Mouse (Mus musculus) lung, embryonic 14.5 days (tissue): Measurements from ENCODE around the gene Prelid1. TPM values are rescaled to one million over a fixed set of nuclear protein-coding genes. Genes with fewer than 3 reads are reported as not detected.

Experiments
- ATAC-seq: fragments of 200-750 bp; cut with Nextera tagmentation; 2 replicates; pipeline ENCODE4 v1.8.0; 2017; ENCODE audit warnings: mild to moderate bottlenecking, moderate TSS enrichment, moderate library complexity; ENCODE audit not compliant: insufficient read depth
- DNase-seq: peaks from one replicate; pipeline ENCODE4 v3.0.0-alpha.2; 2015
- H3K27ac ChIP-seq: fragments of 300-500 bp; sonication (generic); 2 replicates; pipeline ENCODE4 v1.5.1; 2014; ENCODE audit warnings: low read depth, mild to moderate bottlenecking, moderate library complexity
- H3K27me3 ChIP-seq: fragments of 300-500 bp; sonication (generic); 2 replicates; pipeline ENCODE4 v1.6.1; 2014; ENCODE audit warnings: low read length, control low read depth; ENCODE audit not compliant: insufficient read depth
- H3K36me3 ChIP-seq: fragments of 300-500 bp; sonication (generic); 2 replicates; pipeline ENCODE4 v1.6.1; 2014; ENCODE audit warnings: control low read depth; ENCODE audit not compliant: insufficient read depth
- H3K4me1 ChIP-seq: fragments of 300-500 bp; sonication (generic); 2 replicates; pipeline ENCODE4 v1.6.1; 2014; ENCODE audit warnings: antibody characterized with exemption, control low read depth; ENCODE audit not compliant: insufficient read depth
- H3K4me2 ChIP-seq: fragments of 300-500 bp; sonication (generic); 2 replicates; pipeline ENCODE4 v1.6.1; 2014; ENCODE audit warnings: mild to moderate bottlenecking
- H3K4me3 ChIP-seq: fragments of 300-500 bp; sonication (generic); 2 replicates; pipeline ENCODE4 v1.5.1; 2014; ENCODE audit warnings: low read depth, low read length
- H3K9ac ChIP-seq: fragments of 300-500 bp; sonication (generic); 2 replicates; pipeline ENCODE4 v1.6.1; 2014
- H3K9me3 ChIP-seq: fragments of 300-500 bp; sonication (generic); 2 replicates; pipeline ENCODE4 v1.6.1; 2016; ENCODE audit warnings: low read depth, low read length, control low read depth
- CTCF ChIP-seq: IDR thresholded peaks from 2 replicates; pipeline ENCODE4 v1.5.1; 2016; ENCODE audit warnings: antibody characterized with exemption, low read depth
- WGBS: fragments of 180-500 bp; shearing (Covaris S2); extraction: QIAGEN DNeasy Blood & Tissue Kit; methylation state at CpG from one replicate; pipeline ENCODE4 v1.1.7; 2014; 5-methylcytosine and 5-hydroxymethylcytosine counted together
- polyA plus RNA-seq: library from polyadenylated mRNA; unstranded; fragments of >200 nt; fragmentation: Nextera tagmentation; extraction: Ambion mirVana; gene quantifications from 2 replicates; pipeline ENCODE4 v1.2.1, GENCODE M21; 2014

Prelid1 gene
- polyA plus RNA-seq, 1 experiment from 2014 or later = 576 TPM

GRCm38 (mm10) chr13:55332331-55332730 is 12.0 kb downstream of the Prelid1 start:
- peaks cover 8% of the 10 kb centered on the region for H3K4me1 ChIP-seq
- H3K36me3 ChIP-seq = peaks cover 2% of the 10 kb centered on the region; the same call in 1 of the 2 replicates
- no peak overlapping the region for H3K4me3 ChIP-seq
- TF ChIP-seq CTCF = no peak
- no peak overlapping the region for H3K4me2 ChIP-seq
- no peak overlapping the region for H3K9ac ChIP-seq
- no peaks in the 10 kb centered on the region for H3K9me3 ChIP-seq
- H3K27ac ChIP-seq = no peak overlapping the region
- ATAC-seq (no peak), DNase-seq (no peak)
- 83% methylated on average over 3 of the region's 3 CpGs for WGBS
- H3K27me3 ChIP-seq = no peaks in the 10 kb centered on the region

- no peak overlapping the region for H3K27ac ChIP-seq
Measured at GRCm38 (mm10) chr13:55335701-55336100, 15.4 kb downstream of the Prelid1 start.

DNA sequence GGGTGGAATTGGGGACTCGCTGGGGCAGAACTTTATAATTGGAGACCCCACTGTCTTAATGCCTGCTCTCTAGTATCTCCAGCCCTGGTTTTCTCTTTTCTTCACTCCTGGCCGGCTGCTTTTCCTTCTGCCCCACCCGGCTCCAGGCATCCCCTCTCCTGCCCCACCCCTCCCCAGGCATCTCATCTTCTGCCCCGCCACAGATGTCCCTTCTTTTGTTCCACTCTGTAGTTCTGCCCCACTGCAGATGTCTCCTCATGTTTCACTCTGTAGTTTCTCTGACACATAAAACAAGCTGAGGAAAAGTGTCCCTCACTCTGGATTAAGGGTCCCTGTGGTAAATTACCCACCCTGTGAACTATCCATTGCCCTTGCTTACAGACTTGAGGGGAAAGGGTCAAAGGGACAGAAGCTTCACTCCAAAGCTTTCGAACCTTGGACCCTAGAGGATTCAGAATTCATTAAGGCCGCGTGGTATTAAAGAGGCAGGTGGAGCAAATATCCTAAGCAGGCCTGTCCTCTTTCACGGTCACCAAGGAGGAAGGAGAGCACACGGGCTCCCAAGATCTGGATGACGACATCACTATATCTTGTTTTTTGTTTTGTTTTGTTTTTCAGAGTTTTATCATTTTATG is 17.2 kb downstream of the Prelid1 start:
- no peak for ATAC-seq
- Histone ChIP-seq H3K36me3 (no peaks in the 10 kb centered on the region), H3K9ac (no peak overlapping the region), H3K27ac (no peak overlapping the region), H3K9me3 (no peaks in the 10 kb centered on the region), H3K27me3 (no peaks in the 10 kb centered on the region), H3K4me3 (no peak overlapping the region), H3K4me1 (no peaks in the 10 kb centered on the region), H3K4me2 (no peak overlapping the region)
- no peak for DNase-seq
- 80% methylated on average over 10 of the region's 10 CpGs for WGBS
- TF ChIP-seq CTCF = no peak

More at GRCm38 (mm10) chr13:55335701-55336100, 15.4 kb downstream of the Prelid1 start:
- Histone ChIP-seq H3K9me3 (no peaks in the 10 kb centered on the region), H3K36me3 (no peaks in the 10 kb centered on the region), H3K4me3 (no peak overlapping the region), H3K9ac (no peak overlapping the region), H3K4me2 (no peak overlapping the region), H3K4me1 (peaks cover 5% of the 10 kb centered on the region), H3K27me3 (no peaks in the 10 kb centered on the region)
- 82% methylated on average over 4 of the region's 4 CpGs for WGBS
- no peak for DNase-seq
- no peak for TF ChIP-seq CTCF
- ATAC-seq = no peak

- Histone ChIP-seq H3K9me3 (no peaks in the 10 kb centered on the region), H3K27ac (no peak overlapping the region), H3K4me1 (no peaks in the 10 kb centered on the region), H3K9ac (no peak overlapping the region), H3K4me3 (no peak overlapping the region), H3K4me2 (no peak overlapping the region), H3K27me3 (no peaks in the 10 kb centered on the region), H3K36me3 (no peaks in the 10 kb centered on the region)
- TF ChIP-seq CTCF = no peak
- 62% methylated on average over 12 of the region's 12 CpGs for WGBS
- DNase-seq (no peak), ATAC-seq (no peak)
Measured at GRCm38 (mm10) chr13:55338131-55339054, 18.1 kb downstream of the Prelid1 start.

DNA sequence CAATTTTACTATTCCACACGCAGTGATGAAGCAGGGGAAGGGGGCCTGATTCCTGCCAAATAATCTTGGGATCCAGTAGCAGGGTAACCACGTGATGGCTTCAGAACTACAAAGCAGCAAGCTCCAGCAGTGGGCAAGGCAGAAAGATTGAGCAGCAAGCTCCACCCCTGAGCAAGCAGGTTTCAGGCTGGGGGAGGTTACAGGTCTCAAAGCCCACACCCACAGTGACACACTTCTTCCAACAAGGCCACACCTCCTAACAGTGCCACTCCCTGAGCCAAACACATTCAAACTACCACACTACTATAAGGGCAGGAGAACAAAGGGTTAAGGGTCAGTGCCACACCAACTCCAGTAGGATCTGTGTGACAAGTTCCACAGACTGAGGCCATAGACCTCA is 19.0 kb downstream of the Prelid1 start:
- no peak overlapping the region for H3K9ac ChIP-seq
- H3K4me1 ChIP-seq = no peaks in the 10 kb centered on the region
- ATAC-seq = no peak
- no peak overlapping the region for H3K4me3 ChIP-seq
- no peak overlapping the region for H3K27ac ChIP-seq
- DNase-seq = no peak
- H3K36me3 ChIP-seq = peaks cover 5% of the 10 kb centered on the region
- no peaks in the 10 kb centered on the region for H3K27me3 ChIP-seq
- H3K4me2 ChIP-seq = no peak overlapping the region
- no peak for TF ChIP-seq CTCF
- no peaks in the 10 kb centered on the region for H3K9me3 ChIP-seq
- 34% methylated on average over 2 of the region's 2 CpGs for WGBS

DNA sequence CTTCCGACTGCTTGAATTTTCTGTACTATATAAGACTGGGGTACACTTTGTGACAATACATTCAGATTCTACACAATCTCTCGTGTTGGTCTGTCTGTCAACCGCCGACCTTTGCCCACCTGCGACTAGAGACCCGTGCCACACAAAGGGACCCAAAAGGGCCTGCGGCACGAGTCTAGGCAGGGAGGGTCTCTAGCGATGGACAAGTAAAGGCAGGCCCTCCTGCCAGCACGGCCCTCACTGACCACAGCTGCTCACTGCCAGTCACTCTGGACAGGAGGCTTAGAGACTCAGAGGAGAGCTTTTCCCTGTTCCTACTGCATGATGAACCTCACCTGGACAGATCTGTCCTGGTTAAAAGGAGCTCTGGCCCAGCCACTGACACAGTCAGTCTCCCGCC is 22.2 kb downstream of the Prelid1 start:
- no peak overlapping the region for H3K4me3 ChIP-seq
- ATAC-seq (0 out of 2 replicates have a peak, but pooled peaks have one; percentile 35), DNase-seq (no peak)
- TF ChIP-seq CTCF = no peak
- no peaks in the 10 kb centered on the region for H3K9me3 ChIP-seq
- no peak overlapping the region for H3K27ac ChIP-seq
- H3K4me1 ChIP-seq = no peaks in the 10 kb centered on the region
- no peak overlapping the region for H3K9ac ChIP-seq
- no peaks in the 10 kb centered on the region for H3K27me3 ChIP-seq
- H3K4me2 ChIP-seq = no peak overlapping the region
- H3K36me3 ChIP-seq = peaks cover 37% of the 10 kb centered on the region
- WGBS = 32% methylated on average over 11 of the region's 11 CpGs

- Histone ChIP-seq H3K4me1 (no peaks in the 10 kb centered on the region), H3K36me3 (peaks cover 55% of the 10 kb centered on the region), H3K27ac (no peak overlapping the region), H3K4me3 (no peak overlapping the region), H3K9me3 (no peaks in the 10 kb centered on the region), H3K27me3 (no peaks in the 10 kb centered on the region), H3K9ac (no peak overlapping the region), H3K4me2 (no peak overlapping the region)
- TF ChIP-seq CTCF = no peak
- no peak for DNase-seq
- 88% methylated on average over 7 of the region's 7 CpGs for WGBS
- no peak for ATAC-seq
Measured at GRCm38 (mm10) chr13:55344286-55344685, 24.0 kb downstream of the Prelid1 start.
